Mouse (Mus musculus) embryonic facial prominence, embryonic 13.5 days (tissue): ENCODE measurements around the gene Rita1. TPM values are rescaled to one million over a fixed set of nuclear protein-coding genes. Genes with fewer than 3 reads are reported as not detected.

Experiments used
- ATAC-seq: fragments of 200-750 bp; cut with Nextera tagmentation; 2 replicates; pipeline ENCODE4 v1.8.0; 2017; ENCODE audit warnings: low read depth; ENCODE audit not compliant: insufficient number of reproducible peaks, insufficient read depth, low FRiP score, low TSS enrichment
- H3K27ac ChIP-seq: fragments of 300-500 bp; sonication (generic); 2 replicates; pipeline ENCODE4 v1.5.1; 2015; ENCODE audit warnings: moderate library complexity, mild to moderate bottlenecking, inconsistent platforms
- H3K27me3 ChIP-seq: fragments of 300-500 bp; sonication (generic); 2 replicates; pipeline ENCODE4 v1.6.1; 2015; ENCODE audit warnings: mild to moderate bottlenecking, inconsistent platforms
- H3K36me3 ChIP-seq: fragments of 300-500 bp; sonication (generic); 2 replicates; pipeline ENCODE4 v1.6.1; 2015; ENCODE audit warnings: mild to moderate bottlenecking, inconsistent platforms
- H3K4me1 ChIP-seq: fragments of 300-500 bp; sonication (generic); 2 replicates; pipeline ENCODE4 v1.6.1; 2015; ENCODE audit warnings: inconsistent platforms
- H3K4me2 ChIP-seq: fragments of 300-500 bp; sonication (generic); 2 replicates; pipeline ENCODE4 v1.6.1; 2015; ENCODE audit warnings: moderate library complexity, mild to moderate bottlenecking, inconsistent platforms
- H3K4me3 ChIP-seq: fragments of 300-500 bp; sonication (generic); 2 replicates; pipeline ENCODE4 v1.5.1; 2015; ENCODE audit warnings: mild to moderate bottlenecking, inconsistent platforms
- H3K9ac ChIP-seq: fragments of 300-500 bp; sonication (generic); 2 replicates; pipeline ENCODE4 v1.6.1; 2015; ENCODE audit warnings: mild to moderate bottlenecking, inconsistent platforms
- H3K9me3 ChIP-seq: fragments of 300-500 bp; sonication (generic); 2 replicates; pipeline ENCODE4 v1.6.1; 2016; ENCODE audit warnings: inconsistent platforms
- WGBS: fragments of 180-500 bp; shearing (Covaris S2); methylation state at CpG from one replicate; pipeline ENCODE4 v1.1.7; 2015; ENCODE audit warnings: mixed read lengths; 5-methylcytosine and 5-hydroxymethylcytosine counted together
- polyA plus RNA-seq: library from polyadenylated mRNA; unstranded; fragments of >200 nt; fragmentation: Nextera tagmentation; extraction: Ambion mirVana; gene quantifications from 2 replicates; pipeline ENCODE4 v1.2.1, GENCODE M21; 2015

The Rita1 gene
- polyA plus RNA-seq, 1 experiment from 2014 or later = 16.2 TPM

DNA sequence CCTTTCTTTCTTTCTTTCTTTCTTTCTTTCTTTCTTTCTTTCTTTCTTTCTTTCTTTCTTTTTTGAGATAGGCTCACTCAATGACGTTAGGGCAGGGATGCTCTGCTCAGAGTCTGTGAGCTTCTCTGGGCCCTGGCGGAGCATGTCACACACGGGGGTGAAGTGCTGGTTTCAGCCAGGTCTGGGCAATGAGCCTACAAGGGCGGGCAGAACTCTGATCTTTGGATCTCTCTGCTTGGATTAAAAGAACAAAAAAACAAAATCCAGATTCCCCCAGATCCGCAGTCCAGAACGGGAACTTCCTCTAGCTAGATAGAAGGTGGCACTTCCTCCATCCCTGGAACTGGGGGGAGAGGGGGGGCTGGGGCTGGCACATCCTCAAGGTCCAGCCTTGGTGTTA lies 33.5 kb upstream of the Rita1 start:
- no peak overlapping the region for H3K4me3 ChIP-seq
- peaks cover 11% of the 10 kb centered on the region for H3K4me1 ChIP-seq
- H3K4me2 ChIP-seq = no peak overlapping the region
- H3K27me3 ChIP-seq = peaks cover 53% of the 10 kb centered on the region
- no peak overlapping the region for H3K27ac ChIP-seq
- 60% methylated on average over 6 of the region's 6 CpGs for WGBS
- H3K36me3 ChIP-seq = no peaks in the 10 kb centered on the region
- H3K9me3 ChIP-seq = no peaks in the 10 kb centered on the region
- no peak for ATAC-seq
- no peak overlapping the region for H3K9ac ChIP-seq

- Histone ChIP-seq H3K9me3 (no peaks in the 10 kb centered on the region), H3K36me3 (no peaks in the 10 kb centered on the region), H3K4me2 (no peak overlapping the region), H3K27ac (no peak overlapping the region), H3K9ac (no peak overlapping the region), H3K4me1 (peaks cover 9% of the 10 kb centered on the region), H3K4me3 (no peak overlapping the region), H3K27me3 (peaks cover 37% of the 10 kb centered on the region)
- no peak for ATAC-seq
- WGBS = 80% methylated on average over 3 of the region's 3 CpGs
Measured at GRCm38 (mm10) chr5:120644227-120644626, 31.8 kb upstream of the Rita1 start.

- WGBS = 71% methylated on average over 14 of the region's 14 CpGs
- no peak for ATAC-seq
- Histone ChIP-seq H3K9ac (no peak overlapping the region), H3K36me3 (no peaks in the 10 kb centered on the region), H3K4me1 (peaks cover 2% of the 10 kb centered on the region), H3K4me3 (no peak overlapping the region), H3K9me3 (no peaks in the 10 kb centered on the region), H3K27me3 (peaks cover 30% of the 10 kb centered on the region), H3K4me2 (no peak overlapping the region), H3K27ac (no peak overlapping the region)
Measured at GRCm38 (mm10) chr5:120643365-120644085, 31.1 kb upstream of the Rita1 start.

DNA sequence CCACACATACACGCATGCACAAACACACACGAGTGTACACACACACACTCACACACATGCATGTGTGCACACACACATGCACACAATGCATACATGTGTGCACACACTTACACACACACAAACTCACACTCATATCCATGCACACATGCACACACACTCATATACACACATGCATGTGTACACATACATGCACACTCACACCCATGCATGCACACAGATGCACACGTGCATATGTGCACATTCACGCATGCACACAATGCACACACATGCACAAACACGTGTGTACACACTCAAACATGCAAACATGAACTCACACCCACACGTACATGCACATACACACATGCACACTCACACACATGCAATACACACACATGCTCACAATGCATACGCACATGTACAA lies 27.7 kb upstream of the Rita1 start:
- Histone ChIP-seq H3K9me3 (no peaks in the 10 kb centered on the region), H3K9ac (no peak overlapping the region), H3K36me3 (no peaks in the 10 kb centered on the region), H3K4me3 (no peak overlapping the region), H3K27me3 (0 out of 2 replicates have a peak, but pooled peaks cover 4% of the 10 kb centered on the region), H3K27ac (no peak overlapping the region), H3K4me2 (no peak overlapping the region), H3K4me1 (no peaks in the 10 kb centered on the region)
- WGBS = 86% methylated on average over 7 of the region's 7 CpGs
- no peak for ATAC-seq

DNA sequence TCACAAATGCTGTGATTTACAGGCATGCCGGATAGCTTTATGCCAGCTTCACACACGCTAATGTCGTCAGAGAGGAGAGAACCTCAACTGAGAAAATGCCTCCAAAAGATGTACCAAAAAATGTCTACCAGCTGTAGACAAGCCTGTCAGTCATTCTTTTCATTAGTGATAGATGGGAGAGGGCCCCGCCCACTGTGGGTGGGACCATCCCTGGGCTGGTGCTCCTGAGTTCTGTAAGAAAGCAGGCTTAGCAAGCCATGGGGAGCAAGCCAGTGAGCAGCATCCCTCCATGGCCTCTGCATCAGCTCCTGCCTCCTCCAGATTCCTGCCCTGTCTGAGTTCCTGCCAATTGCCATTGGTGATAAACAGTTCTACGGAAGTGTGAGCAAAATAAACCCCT lies 23.2 kb upstream of the Rita1 start:
- Histone ChIP-seq H3K4me1 (no peaks in the 10 kb centered on the region), H3K4me3 (no peak overlapping the region), H3K27me3 (peaks cover 20% of the 10 kb centered on the region), H3K27ac (no peak overlapping the region), H3K9me3 (peaks cover 4% of the 10 kb centered on the region), H3K4me2 (no peak overlapping the region), H3K9ac (no peak overlapping the region), H3K36me3 (no peaks in the 10 kb centered on the region)
- ATAC-seq = no peak
- 83% methylated on average over 5 of the region's 5 CpGs for WGBS

- Histone ChIP-seq H3K4me2 (no peak overlapping the region), H3K9ac (no peak overlapping the region), H3K27me3 (peaks cover 28% of the 10 kb centered on the region), H3K4me3 (no peak overlapping the region), H3K36me3 (no peaks in the 10 kb centered on the region), H3K9me3 (peaks cover 4% of the 10 kb centered on the region), H3K27ac (no peak overlapping the region), H3K4me1 (no peaks in the 10 kb centered on the region)
- WGBS = 36% methylated on average over 5 of the region's 5 CpGs
- ATAC-seq = no peak
Measured at GRCm38 (mm10) chr5:120634860-120635259, 22.5 kb upstream of the Rita1 start.

DNA sequence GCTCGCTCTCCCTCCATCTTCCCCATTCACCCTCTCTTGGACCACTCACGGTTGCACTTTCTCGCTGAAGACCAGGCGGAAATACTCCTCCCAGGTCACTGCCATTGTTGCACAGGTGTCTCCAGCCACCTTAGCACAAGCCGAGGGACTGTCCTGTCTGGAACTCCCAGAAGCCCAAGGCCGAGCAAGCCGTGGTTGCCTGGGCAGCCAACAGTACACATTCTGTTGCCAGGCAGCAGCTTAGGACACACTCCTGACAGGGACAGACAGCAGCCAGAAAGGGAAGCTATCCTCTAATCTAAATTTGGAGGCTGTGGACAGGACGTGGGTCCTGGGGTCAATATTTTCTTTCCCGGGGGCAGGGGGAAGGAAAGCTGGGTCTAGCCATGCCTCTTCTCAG lies 21.7 kb upstream of the Rita1 start, which contains the start of gene Cfap73:
TSS of gene Cfap73 (minus strand) at position 105 of the 400 bp plus-strand sequence.
- WGBS = 59% methylated on average over 9 of the region's 9 CpGs
- Histone ChIP-seq H3K27me3 (peaks cover 35% of the 10 kb centered on the region), H3K9ac (no peak within 1 kb of the TSS), H3K4me2 (no peak within 1 kb of the TSS), H3K4me1 (no peaks in the 10 kb centered on the region), H3K36me3 (0 out of 2 replicates have a peak, but pooled peaks cover 1% of the 10 kb centered on the region), H3K4me3 (no peak within 1 kb of the TSS), H3K9me3 (peaks cover 4% of the 10 kb centered on the region), H3K27ac (no peak within 1 kb of the TSS)
- ATAC-seq = no peak

GRCm38 (mm10) chr5:120631892-120632291 lies 19.5 kb upstream of the Rita1 start:
- peaks cover 4% of the 10 kb centered on the region for H3K9me3 ChIP-seq
- no peak for ATAC-seq
- no peak overlapping the region for H3K4me3 ChIP-seq
- no peak overlapping the region for H3K4me2 ChIP-seq
- peaks cover 6% of the 10 kb centered on the region; the same call in 1 of the 2 replicates for H3K4me1 ChIP-seq
- H3K9ac ChIP-seq = no peak overlapping the region
- 90% methylated on average over 5 of the region's 5 CpGs for WGBS
- no peak overlapping the region for H3K27ac ChIP-seq
- H3K27me3 ChIP-seq = peaks cover 37% of the 10 kb centered on the region
- H3K36me3 ChIP-seq = peaks cover 17% of the 10 kb centered on the region

GRCm38 (mm10) chr5:120631128-120631527 lies 18.7 kb upstream of the Rita1 start:
- peaks cover 25% of the 10 kb centered on the region for H3K36me3 ChIP-seq
- no peak overlapping the region for H3K27ac ChIP-seq
- H3K4me1 ChIP-seq = peaks cover 6% of the 10 kb centered on the region; the same call in 1 of the 2 replicates
- WGBS = 5% methylated on average over 29 of the region's 29 CpGs
- no peak for ATAC-seq
- peak overlapping the region; percentile 58; the same call in 1 of the 2 replicates for H3K9ac ChIP-seq
- H3K27me3 ChIP-seq = peaks cover 37% of the 10 kb centered on the region
- peak overlapping the region; percentile 54 for H3K4me2 ChIP-seq
- peaks cover 4% of the 10 kb centered on the region for H3K9me3 ChIP-seq
- H3K4me3 ChIP-seq = peak overlapping the region; percentile 28

DNA sequence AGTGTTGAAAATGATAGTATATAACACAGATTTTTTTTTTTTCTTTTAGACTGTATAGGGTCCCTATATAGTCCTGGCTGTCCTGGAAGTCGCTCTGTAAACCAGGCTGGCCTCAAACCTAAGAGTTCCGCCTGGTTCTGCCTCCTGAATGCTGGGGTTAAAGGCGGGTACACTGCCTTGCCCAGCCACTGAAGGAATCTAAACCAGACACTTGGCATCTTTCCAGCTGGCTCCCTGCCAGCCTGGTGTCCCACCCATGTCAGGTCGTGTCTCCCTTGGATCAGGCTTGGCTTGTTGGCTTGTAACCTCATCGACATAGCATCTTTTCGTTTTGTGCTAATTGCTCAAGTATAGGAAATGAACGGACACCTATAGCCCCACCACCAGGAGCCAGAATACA lies 16.2 kb upstream of the Rita1 start:
- no peak overlapping the region for H3K4me3 ChIP-seq
- H3K9ac ChIP-seq = no peak overlapping the region
- peaks cover 34% of the 10 kb centered on the region for H3K27me3 ChIP-seq
- no peak overlapping the region for H3K4me2 ChIP-seq
- peaks cover 50% of the 10 kb centered on the region for H3K36me3 ChIP-seq
- WGBS = 55% methylated on average over 7 of the region's 7 CpGs
- no peak for ATAC-seq
- H3K4me1 ChIP-seq = peaks cover 6% of the 10 kb centered on the region; the same call in 1 of the 2 replicates
- H3K27ac ChIP-seq = no peak overlapping the region
- peaks cover 4% of the 10 kb centered on the region for H3K9me3 ChIP-seq

- Histone ChIP-seq H3K9ac (no peak overlapping the region), H3K9me3 (peaks cover 4% of the 10 kb centered on the region), H3K4me3 (no peak overlapping the region), H3K36me3 (peaks cover 58% of the 10 kb centered on the region), H3K4me2 (no peak overlapping the region), H3K4me1 (peaks cover 6% of the 10 kb centered on the region; the same call in 1 of the 2 replicates), H3K27ac (no peak overlapping the region), H3K27me3 (peaks cover 30% of the 10 kb centered on the region)
- ATAC-seq = no peak
- 86% methylated on average over 15 of the region's 15 CpGs for WGBS
Measured at GRCm38 (mm10) chr5:120627515-120628300, 15.3 kb upstream of the Rita1 start.
